Mouse (Mus musculus): ENCODE measurements around the gene Aldh3a2.
A peak's percentile ranks its signal among the peaks of the same experiment; 100 is the strongest.
"Not testable (repeated sequence)": the region's sequence is repeated elsewhere in the genome, so short reads cannot be mapped to it uniquely, and the experiment has no call there.

The Aldh3a2 gene

GRCm38 (mm10) chr11:61212102-61212501, 55.2 kb downstream of the Aldh3a2 start:
- DNase-seq (ENCODE audit: low spot score in 2 of 2) = no peak

GRCm38 (mm10) chr11:61208316-61208715, 58.9 kb downstream of the Aldh3a2 start:
- DNase-seq (ENCODE audit: low spot score in 2 of 2) = no peak

- no peak for DNase-seq (ENCODE audit: low spot score in 2 of 2)
These were observed 59.6 kb downstream of the Aldh3a2 start, which contains the start of gene Aldh3a1 for GRCm38 (mm10) chr11:61207487-61208246. TSS of gene Aldh3a1 (plus strand) at chr11:61207537.

- no peak for DNase-seq (ENCODE audit: low spot score in 2 of 2)
These were observed 61.1 kb downstream of the Aldh3a2 start for GRCm38 (mm10) chr11:61206136-61206535.

- DNase-seq (ENCODE audit: low spot score in 2 of 2) = no peak
These were observed 61.9 kb downstream of the Aldh3a2 start for GRCm38 (mm10) chr11:61205167-61205950.

GRCm38 (mm10) chr11:61202810-61203209, 64.5 kb downstream of the Aldh3a2 start:
- no peak for DNase-seq (ENCODE audit: low spot score in 2 of 2)

- no peak for DNase-seq (ENCODE audit: low spot score in 2 of 2)
These were observed 65.1 kb downstream of the Aldh3a2 start for GRCm38 (mm10) chr11:61202186-61202585.

GRCm38 (mm10) chr11:61199620-61200362, 67.5 kb downstream of the Aldh3a2 start:
- no peak for DNase-seq (ENCODE audit: low spot score in 2 of 2)

- DNase-seq (ENCODE audit: low spot score in 2 of 2) = no peak
These were observed 69.3 kb downstream of the Aldh3a2 start for GRCm38 (mm10) chr11:61197935-61198334.

GRCm38 (mm10) chr11:61196616-61197353, 70.5 kb downstream of the Aldh3a2 start:
- no peak for DNase-seq (ENCODE audit: low spot score in 2 of 2)

- peak; percentile 83 to 88 for DNase-seq (ENCODE audit: low spot score in 2 of 2)
These were observed 73.9 kb downstream of the Aldh3a2 start for GRCm38 (mm10) chr11:61193392-61193791.

- DNase-seq (ENCODE audit: low spot score in 2 of 2) = no peak
These were observed 74.5 kb downstream of the Aldh3a2 start for GRCm38 (mm10) chr11:61192779-61193178.

GRCm38 (mm10) chr11:61192123-61192522, 75.1 kb downstream of the Aldh3a2 start:
- not testable (repeated sequence) for DNase-seq (ENCODE audit: low spot score in 2 of 2)

GRCm38 (mm10) chr11:61190776-61191175, 76.5 kb downstream of the Aldh3a2 start:
- DNase-seq (ENCODE audit: low spot score in 2 of 2) = peak in 1 of 2 experiments; percentile 44

- no peak for DNase-seq (ENCODE audit: low spot score in 2 of 2)
These were observed 83.4 kb downstream of the Aldh3a2 start for GRCm38 (mm10) chr11:61183820-61184219.

GRCm38 (mm10) chr11:61181624-61182023, 85.6 kb downstream of the Aldh3a2 start:
- DNase-seq (ENCODE audit: low spot score in 2 of 2) = no peak

GRCm38 (mm10) chr11:61180361-61180760, 86.9 kb downstream of the Aldh3a2 start:
- no peak for DNase-seq (ENCODE audit: low spot score in 2 of 2)

- no peak for DNase-seq (ENCODE audit: low spot score in 2 of 2)
These were observed 90.9 kb downstream of the Aldh3a2 start for GRCm38 (mm10) chr11:61176321-61176720.

GRCm38 (mm10) chr11:61175778-61176177, 91.5 kb downstream of the Aldh3a2 start:
- no peak for DNase-seq (ENCODE audit: low spot score in 2 of 2)

- DNase-seq (ENCODE audit: low spot score in 2 of 2) = peak; percentile 100
These were observed 92.2 kb downstream of the Aldh3a2 start, which contains the start of gene Usp22 for GRCm38 (mm10) chr11:61174821-61175658. TSS of gene Usp22 (minus strand) at chr11:61175055.

All from right cerebral cortex, postnatal 10 days (tissue).